Mouse (Mus musculus): ENCODE measurements at regions not wholly inside any gene's neighbourhood (a gene's known extent, or its start where the extent isn't known, plus 50 kb on each side); places are given as distances from the start of the nearest gene placed in this dataset.

GRCm38 (mm10) chr10:100927086-100927485 lies 336.8 kb downstream of the 1700017N19Rik start:
- ATAC-seq, result no peak

DNA sequence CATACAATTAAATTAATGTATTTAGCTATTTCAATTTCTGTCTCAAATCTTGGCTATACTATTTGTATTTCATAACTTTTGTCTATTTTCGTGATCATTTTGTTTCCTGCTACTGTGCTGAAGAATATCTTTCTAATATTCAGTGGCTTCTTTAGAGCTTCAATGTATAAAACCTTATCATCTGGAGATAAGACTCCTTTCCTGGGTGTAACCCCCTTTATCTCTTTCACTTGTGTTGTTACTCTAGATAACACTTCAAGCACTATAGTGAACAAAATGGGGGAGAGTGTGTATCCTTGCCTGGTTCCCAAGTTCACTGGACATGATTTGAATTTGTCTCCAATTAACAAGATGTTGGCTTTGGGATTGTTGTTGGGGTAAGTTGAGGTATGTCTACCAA lies 341.5 kb downstream of the 1700017N19Rik start:
- ATAC-seq, result no peak

DNA sequence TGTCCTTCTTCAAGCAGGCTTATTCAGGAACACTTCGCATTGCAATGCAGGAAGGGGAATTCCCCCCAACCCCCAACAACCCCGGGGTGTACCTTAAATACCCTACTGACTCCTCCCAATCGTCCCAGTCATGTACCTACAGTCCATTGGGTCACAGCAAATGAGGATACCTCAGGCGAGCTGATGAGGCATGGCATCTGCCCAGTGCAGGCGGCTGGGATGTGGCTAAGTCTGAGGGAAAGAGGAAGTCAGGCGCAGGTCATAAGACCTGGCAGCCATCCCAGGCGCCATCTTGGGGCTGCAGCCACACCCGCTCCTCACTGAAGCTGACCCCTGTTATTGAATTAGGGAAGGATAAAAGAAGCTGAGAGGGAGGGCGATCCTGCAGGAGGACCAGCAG lies 368.1 kb downstream of the 1700017N19Rik start:
- ATAC-seq, result no peak

- no peak for ATAC-seq
Measured at GRCm38 (mm10) chr10:101003469-101003868, 413.2 kb downstream of the 1700017N19Rik start.

DNA sequence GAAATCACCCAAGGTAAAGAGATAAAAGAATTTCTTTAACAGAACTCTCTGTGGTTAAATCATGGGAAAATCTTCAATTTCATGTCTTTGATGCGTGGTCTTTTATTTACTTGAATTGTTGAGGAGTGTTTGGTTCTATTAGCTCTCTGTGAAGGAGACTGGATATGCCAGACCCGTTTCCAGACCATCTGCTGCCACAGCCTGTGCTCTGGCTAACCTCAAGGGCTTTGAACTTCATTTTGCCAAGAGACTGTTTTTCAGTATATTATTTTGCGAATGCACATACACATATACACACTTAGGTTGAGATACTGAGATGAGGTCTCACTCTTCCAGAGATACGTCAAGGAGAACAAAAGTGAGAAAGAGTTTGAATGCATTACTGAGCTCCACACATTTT lies 414.4 kb downstream of the 1700017N19Rik start:
- ATAC-seq, result no peak

GRCm38 (mm10) chr10:101015416-101015815 lies 425.1 kb downstream of the 1700017N19Rik start:
- no peak for ATAC-seq

DNA sequence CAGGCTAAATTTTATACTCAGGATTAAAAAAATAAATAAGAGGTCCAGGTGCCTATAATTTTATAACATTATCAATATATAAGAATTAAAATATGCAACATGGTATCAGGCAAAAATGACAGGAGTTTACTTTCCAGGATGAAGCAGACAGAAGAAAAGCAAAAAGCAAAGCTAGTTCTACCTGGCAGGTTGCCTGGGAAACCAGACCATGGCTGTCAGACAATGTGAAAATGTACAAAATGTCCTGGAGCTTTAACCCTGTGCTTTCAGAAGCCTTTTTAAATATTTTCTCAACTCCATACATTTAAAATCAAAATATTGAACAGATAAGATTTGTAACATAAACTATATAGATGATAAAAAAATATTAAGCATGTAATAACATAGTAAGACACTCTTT lies 448.3 kb downstream of the 1700017N19Rik start:
- no peak for ATAC-seq

GRCm38 (mm10) chr10:101039034-101039433 lies 448.8 kb downstream of the 1700017N19Rik start:
- no peak for ATAC-seq
